Mouse (Mus musculus) heart, embryonic 15.5 days (tissue): ENCODE measurements around the gene Ccdc58. TPM values are rescaled to one million over a fixed set of nuclear protein-coding genes. Genes with fewer than 3 reads are reported as not detected.
A peak's percentile ranks its signal among the peaks of the same experiment; 100 is the strongest.
"Not testable (repeated sequence)": the region's sequence is repeated elsewhere in the genome, so short reads cannot be mapped to it uniquely, and the experiment has no call there.

Experiments used
- ATAC-seq: fragments of 200-750 bp; cut with Nextera tagmentation; replicated peaks from 2 replicates; pipeline ENCODE4 v1.8.0; 2017; ENCODE audit warnings: low read depth, moderate TSS enrichment; ENCODE audit not compliant: insufficient number of reproducible peaks, insufficient read depth, low FRiP score
- H3K27ac ChIP-seq: fragments of 300-500 bp; sonication (generic); 2 replicates; pipeline ENCODE4 v1.5.1; 2015; ENCODE audit warnings: mild to moderate bottlenecking, inconsistent platforms
- H3K27me3 ChIP-seq: fragments of 300-500 bp; sonication (generic); 2 replicates; pipeline ENCODE4 v1.6.1; 2015; ENCODE audit warnings: inconsistent platforms
- H3K36me3 ChIP-seq: fragments of 300-500 bp; sonication (generic); 2 replicates; pipeline ENCODE4 v1.6.1; 2015; ENCODE audit warnings: mild to moderate bottlenecking, inconsistent platforms
- H3K4me1 ChIP-seq: fragments of 300-500 bp; sonication (generic); replicated peaks from 2 replicates; pipeline ENCODE4 v1.6.1; 2015; ENCODE audit warnings: inconsistent platforms
- H3K4me2 ChIP-seq: fragments of 300-500 bp; sonication (generic); 2 replicates; pipeline ENCODE4 v1.6.1; 2015; ENCODE audit warnings: inconsistent platforms, mild to moderate bottlenecking, moderate library complexity
- H3K4me3 ChIP-seq: fragments of 300-500 bp; sonication (generic); 2 replicates; pipeline ENCODE4 v1.5.1; 2015; ENCODE audit warnings: mild to moderate bottlenecking, inconsistent platforms
- H3K9ac ChIP-seq: fragments of 300-500 bp; sonication (generic); 2 replicates; pipeline ENCODE4 v1.6.1; 2015; ENCODE audit warnings: mild to moderate bottlenecking, inconsistent platforms
- H3K9me3 ChIP-seq: fragments of 300-500 bp; sonication (generic); replicated peaks from 2 replicates; pipeline ENCODE4 v1.6.1; 2016; ENCODE audit warnings: inconsistent platforms
- WGBS: fragments of 180-500 bp; shearing (Covaris S2); methylation state at CpG from one replicate; pipeline ENCODE4 v1.1.7; 2015; ENCODE audit warnings: mixed read lengths; 5-methylcytosine and 5-hydroxymethylcytosine counted together
- polyA plus RNA-seq: library from polyadenylated mRNA; unstranded; fragments of >200 nt; fragmentation: Nextera tagmentation; extraction: Ambion mirVana; gene quantifications from 2 replicates; pipeline ENCODE4 v1.2.1, GENCODE M21; 2015

Ccdc58 gene
- polyA plus RNA-seq, 1 experiment from 2014 or later, result 90.8 TPM

DNA sequence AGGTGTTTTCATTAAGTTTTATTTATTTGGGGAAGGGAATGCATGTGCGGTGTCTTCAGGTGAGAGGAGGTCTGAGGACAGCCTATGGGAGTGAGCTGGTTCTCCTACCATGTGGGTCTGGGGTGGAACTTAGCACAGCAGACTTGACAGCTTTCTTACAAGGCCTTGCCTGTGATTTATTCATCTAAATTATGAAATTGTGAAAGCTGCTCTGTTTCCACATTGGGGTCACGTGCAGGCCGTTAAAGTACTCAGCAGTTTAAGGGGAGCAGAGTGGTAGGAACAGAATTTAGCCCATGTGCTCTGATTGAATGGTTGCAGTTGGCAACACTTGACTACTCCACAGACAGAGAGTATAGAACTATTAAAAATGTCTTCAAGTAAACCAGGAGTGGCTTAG, 8.4 kb downstream of the Ccdc58 start:
- Histone ChIP-seq H3K27ac (no peak overlapping the region), H3K4me1 (no peaks in the 10 kb centered on the region), H3K4me2 (no peak overlapping the region), H3K27me3 (no peaks in the 10 kb centered on the region), H3K36me3 (peaks cover 21% of the 10 kb centered on the region; the same call in 1 of the 2 replicates), H3K9ac (no peak overlapping the region), H3K4me3 (no peak overlapping the region), H3K9me3 (no peaks in the 10 kb centered on the region)
- no peak for ATAC-seq
- 94% methylated on average over 3 of the region's 3 CpGs for WGBS

DNA sequence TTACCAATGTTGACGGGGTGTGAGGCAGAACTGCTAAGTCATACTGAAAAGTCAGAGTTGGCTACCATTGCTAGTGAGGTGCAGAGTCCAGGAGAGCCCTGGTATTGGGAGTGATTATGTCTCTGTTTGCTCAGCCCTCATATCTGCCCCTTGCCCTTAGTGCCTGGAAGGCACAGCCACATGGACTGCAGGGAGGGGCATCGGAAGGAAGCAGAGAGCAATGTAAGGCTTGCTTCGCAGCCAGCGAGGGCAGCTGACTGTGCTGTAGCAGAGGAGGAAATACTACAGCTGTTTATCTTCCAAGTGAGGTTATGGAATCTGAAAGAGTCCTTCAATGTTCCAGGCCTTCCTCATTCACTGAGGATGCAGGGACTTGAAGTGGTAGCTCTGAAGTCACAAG, 16.4 kb downstream of the Ccdc58 start:
- H3K4me3 ChIP-seq, result no peak overlapping the region
- peak; percentile 60; the same call in 1 of the 2 replicates for ATAC-seq
- H3K9me3 ChIP-seq, result no peaks in the 10 kb centered on the region
- no peaks in the 10 kb centered on the region for H3K27me3 ChIP-seq
- peaks cover 71% of the 10 kb centered on the region for H3K36me3 ChIP-seq
- no peak overlapping the region for H3K4me2 ChIP-seq
- 68% methylated on average over 4 of the region's 4 CpGs for WGBS
- no peak overlapping the region for H3K27ac ChIP-seq
- H3K9ac ChIP-seq, result no peak overlapping the region
- H3K4me1 ChIP-seq, result no peaks in the 10 kb centered on the region

DNA sequence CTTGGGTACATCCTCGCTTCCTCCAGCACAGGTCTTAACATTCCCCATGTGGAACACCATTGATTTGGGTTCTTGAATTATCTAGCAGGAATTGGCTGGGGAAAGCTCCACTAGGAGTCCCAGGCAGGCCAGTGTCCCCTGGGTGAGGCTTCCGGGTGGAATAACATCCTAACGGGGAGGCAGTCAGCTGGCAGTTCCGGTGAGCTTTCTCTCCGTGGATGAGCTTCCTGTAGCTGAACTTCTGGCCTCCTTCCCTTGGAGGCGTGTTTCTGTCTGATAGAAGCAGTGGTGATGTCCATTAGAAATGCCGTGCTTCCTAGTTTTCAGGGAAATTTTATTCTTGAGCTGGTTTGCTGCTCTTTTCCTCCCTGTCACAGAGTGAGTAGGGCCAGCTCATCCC, 17.6 kb downstream of the Ccdc58 start:
- 71% methylated on average over 7 of the region's 7 CpGs for WGBS
- no peak overlapping the region for H3K4me3 ChIP-seq
- H3K36me3 ChIP-seq, result peaks cover 61% of the 10 kb centered on the region
- no peak overlapping the region for H3K27ac ChIP-seq
- no peak for ATAC-seq
- H3K9me3 ChIP-seq, result no peaks in the 10 kb centered on the region
- H3K4me2 ChIP-seq, result no peak overlapping the region
- H3K4me1 ChIP-seq, result no peaks in the 10 kb centered on the region
- no peaks in the 10 kb centered on the region for H3K27me3 ChIP-seq
- H3K9ac ChIP-seq, result no peak overlapping the region

DNA sequence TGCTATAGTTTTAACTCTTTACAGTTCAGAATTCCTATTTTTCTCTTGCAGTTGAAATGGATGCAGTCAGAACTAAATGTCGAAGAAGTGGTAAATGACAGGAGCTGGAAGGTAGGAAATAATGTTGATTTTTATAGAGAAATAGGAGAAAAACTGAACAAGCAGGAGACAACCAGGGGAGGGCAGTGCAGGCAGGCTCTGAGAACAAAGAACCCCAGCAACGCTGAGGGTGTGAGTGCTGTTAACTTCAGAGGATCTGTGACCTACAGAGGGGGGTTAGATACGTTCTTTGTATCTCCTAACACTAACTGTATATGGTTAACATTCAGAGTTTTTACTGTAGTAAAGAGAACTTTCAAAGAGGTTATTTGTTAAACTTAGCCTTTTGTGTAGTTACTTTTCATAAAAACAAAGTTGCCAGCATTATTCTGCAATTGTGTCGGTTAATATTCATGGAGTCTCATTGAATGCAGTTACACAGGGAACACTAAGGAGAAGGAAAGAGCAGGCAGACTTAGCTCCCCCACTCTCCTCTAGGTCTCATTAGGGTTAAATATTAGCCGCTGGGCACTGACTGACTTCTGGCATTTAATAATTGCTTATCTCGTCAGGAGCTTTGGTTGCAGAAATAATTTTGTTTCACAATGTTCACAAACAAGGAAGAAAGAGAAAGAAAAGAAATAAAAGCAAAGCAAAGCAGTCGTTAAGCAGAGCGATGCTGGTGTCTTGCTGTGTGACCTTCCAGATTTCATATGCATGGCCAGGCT, 18.5 kb downstream of the Ccdc58 start:
- Histone ChIP-seq H3K9me3 (no peaks in the 10 kb centered on the region), H3K4me2 (no peak overlapping the region), H3K4me3 (no peak overlapping the region), H3K27me3 (no peaks in the 10 kb centered on the region), H3K4me1 (no peaks in the 10 kb centered on the region), H3K9ac (no peak overlapping the region), H3K36me3 (peaks cover 52% of the 10 kb centered on the region), H3K27ac (no peak overlapping the region)
- no peak for ATAC-seq
- 79% methylated on average over 8 of the region's 8 CpGs for WGBS

DNA sequence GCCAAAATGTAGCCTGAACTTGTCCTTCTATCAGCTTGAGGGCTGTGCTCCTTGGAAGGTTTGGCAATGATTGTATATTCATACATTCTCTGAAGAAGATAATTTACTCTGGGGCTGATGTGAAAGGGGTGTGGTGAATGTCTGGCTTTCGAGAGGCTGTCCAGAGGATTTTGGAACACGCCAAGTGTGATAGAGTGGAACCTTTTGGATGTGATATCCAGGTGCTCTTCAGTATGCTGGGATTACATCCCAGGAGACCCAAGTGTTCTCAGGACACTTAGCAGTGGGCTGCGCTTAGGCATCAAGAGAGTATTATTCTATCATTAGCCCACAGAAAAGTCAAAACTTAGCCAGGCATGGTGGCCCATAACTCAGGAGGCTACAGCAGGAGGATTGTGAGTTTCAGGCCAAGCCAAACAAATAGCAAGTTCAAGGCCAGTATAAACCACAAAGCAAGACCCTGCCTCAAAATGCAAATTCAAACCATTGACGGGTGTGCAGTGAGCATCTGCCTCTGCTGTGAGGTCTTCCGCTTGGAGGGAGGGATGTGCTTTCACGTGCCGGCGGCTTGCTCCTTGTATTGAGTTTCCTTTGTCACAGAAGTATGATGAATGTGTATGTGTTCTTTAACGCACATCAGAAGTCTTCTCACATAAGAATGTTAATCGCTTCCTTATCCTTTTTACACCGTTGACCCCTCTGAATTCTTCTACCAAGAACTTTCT, 19.5 kb downstream of the Ccdc58 start:
- no peaks in the 10 kb centered on the region for H3K27me3 ChIP-seq
- H3K9me3 ChIP-seq, result no peaks in the 10 kb centered on the region
- no peak overlapping the region for H3K4me3 ChIP-seq
- H3K4me1 ChIP-seq, result no peaks in the 10 kb centered on the region
- 83% methylated on average over 11 of the region's 11 CpGs for WGBS
- H3K27ac ChIP-seq, result no peak overlapping the region
- no peak overlapping the region for H3K9ac ChIP-seq
- H3K4me2 ChIP-seq, result no peak overlapping the region
- no peak for ATAC-seq
- peaks cover 43% of the 10 kb centered on the region for H3K36me3 ChIP-seq

DNA sequence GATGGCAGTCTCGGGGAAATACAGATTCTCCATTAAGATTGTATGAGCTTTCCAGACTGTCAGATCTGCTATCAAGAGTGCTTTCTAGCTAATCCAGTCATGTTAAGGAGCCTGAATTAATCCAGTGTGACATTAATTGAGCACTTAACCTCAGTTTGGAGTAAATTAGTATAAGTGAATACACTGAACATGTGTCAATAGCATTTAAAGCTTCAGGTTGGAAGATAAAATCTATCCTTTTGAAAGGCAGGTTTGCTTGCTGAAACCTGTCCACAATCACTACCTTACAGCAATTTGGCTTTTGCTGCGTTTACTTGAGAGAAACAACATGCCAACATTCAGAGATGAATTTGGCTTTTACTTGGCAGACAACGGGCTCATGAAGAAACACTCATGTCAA, 22.6 kb downstream of the Ccdc58 start:
- WGBS, result 82% methylated on average over 3 of the region's 3 CpGs

DNA sequence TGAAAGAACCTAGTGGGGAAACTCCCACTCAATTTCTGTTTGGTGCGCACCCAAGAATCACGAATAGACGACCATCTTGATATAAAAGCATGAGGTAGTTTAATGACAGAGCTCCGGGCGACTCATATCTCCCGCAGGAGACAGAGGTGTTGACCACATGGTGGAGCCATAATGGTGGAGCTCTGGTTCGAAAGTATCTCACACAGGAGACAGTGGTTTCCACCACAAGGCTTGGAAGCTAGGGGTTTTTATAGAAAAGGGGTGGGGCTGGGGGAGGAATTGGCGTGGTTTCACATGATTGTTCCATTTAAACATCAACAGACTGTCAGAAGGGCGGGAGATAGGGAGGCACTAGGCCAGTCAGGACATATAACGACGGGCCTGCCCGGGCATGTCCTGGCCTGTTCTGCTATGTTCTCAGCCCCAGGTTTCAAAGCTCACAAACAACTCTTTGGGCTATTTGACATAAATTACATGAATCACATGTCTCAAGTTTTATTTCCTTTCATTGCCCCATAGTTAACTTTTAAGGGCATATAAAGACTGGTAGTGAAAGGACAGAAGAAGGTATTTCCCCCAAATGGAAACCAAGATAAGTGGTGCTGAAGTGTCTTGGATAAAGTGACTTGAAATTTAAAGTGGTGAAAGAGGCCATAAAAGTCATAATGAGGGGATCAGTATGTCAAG, 26.5 kb downstream of the Ccdc58 start:
- not testable (repeated sequence) for H3K36me3 ChIP-seq, H3K4me2 ChIP-seq, H3K4me3 ChIP-seq, H3K27me3 ChIP-seq, H3K9ac ChIP-seq, ATAC-seq, H3K9me3 ChIP-seq, H3K4me1 ChIP-seq, H3K27ac ChIP-seq
- WGBS, result 86% methylated on average over 12 of the region's 12 CpGs

More for the DNA sequence above, 22.6 kb downstream of the Ccdc58 start:
- H3K27ac ChIP-seq, result no peak overlapping the region
- no peak for ATAC-seq
- H3K9ac ChIP-seq, result no peak overlapping the region
- H3K4me1 ChIP-seq, result no peaks in the 10 kb centered on the region
- no peaks in the 10 kb centered on the region for H3K27me3 ChIP-seq
- H3K36me3 ChIP-seq, result peaks cover 24% of the 10 kb centered on the region
- H3K9me3 ChIP-seq, result no peaks in the 10 kb centered on the region
- H3K4me3 ChIP-seq, result no peak overlapping the region
- no peak overlapping the region for H3K4me2 ChIP-seq

DNA sequence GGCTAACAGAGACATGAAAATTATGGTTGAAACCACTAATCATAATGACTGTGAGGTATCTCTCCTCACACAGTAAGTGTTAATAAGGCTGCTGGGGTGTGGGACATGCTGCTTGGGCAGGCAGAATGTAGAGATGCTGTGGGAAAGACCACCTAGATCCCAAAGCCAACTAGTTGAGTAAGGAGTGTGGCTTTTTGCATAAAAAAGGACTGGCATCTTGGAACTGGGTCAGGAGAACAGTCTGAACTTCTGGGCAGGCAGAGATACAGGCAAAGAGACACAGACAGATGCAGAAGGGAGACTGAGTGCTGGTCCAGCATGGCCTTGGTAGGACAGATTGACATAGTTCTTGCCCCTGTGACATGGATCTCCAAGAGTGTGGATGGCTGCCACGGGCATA, 30.0 kb downstream of the Ccdc58 start:
- no peaks in the 10 kb centered on the region for H3K36me3 ChIP-seq
- H3K27me3 ChIP-seq, result no peaks in the 10 kb centered on the region
- H3K4me3 ChIP-seq, result no peak overlapping the region
- H3K27ac ChIP-seq, result no peak overlapping the region
- H3K9ac ChIP-seq, result no peak overlapping the region
- no peaks in the 10 kb centered on the region for H3K4me1 ChIP-seq
- ATAC-seq, result no peak
- H3K9me3 ChIP-seq, result no peaks in the 10 kb centered on the region
- H3K4me2 ChIP-seq, result no peak overlapping the region
- WGBS, result 82% methylated on average over 1 of the region's 1 CpGs

DNA sequence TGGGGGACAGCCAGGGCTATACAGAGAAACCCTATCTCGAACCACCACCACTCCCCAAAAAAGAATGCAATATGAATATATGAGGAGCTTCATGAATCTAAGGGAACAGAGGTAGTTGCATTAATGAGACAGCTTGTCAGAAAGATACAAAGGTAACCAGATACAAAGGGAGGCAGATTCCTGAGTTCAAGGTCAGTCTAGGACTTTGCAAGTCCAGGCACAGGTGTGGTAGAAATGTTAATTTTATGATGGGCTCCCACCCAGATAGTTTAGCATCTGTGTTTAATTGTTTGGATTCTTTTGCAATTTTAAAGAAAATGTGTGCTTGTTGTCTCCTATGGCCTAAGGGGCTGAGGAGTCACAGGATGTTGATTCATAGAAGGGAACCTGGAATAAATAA, 30.7 kb downstream of the Ccdc58 start:
- H3K4me3 ChIP-seq, result no peak overlapping the region
- H3K36me3 ChIP-seq, result no peaks in the 10 kb centered on the region
- no peak overlapping the region for H3K27ac ChIP-seq
- H3K4me2 ChIP-seq, result no peak overlapping the region
- no peaks in the 10 kb centered on the region for H3K4me1 ChIP-seq
- H3K9ac ChIP-seq, result no peak overlapping the region
- no peaks in the 10 kb centered on the region for H3K27me3 ChIP-seq
- ATAC-seq, result no peak
- WGBS, result 81% methylated on average over 1 of the region's 1 CpGs
- no peaks in the 10 kb centered on the region for H3K9me3 ChIP-seq

DNA sequence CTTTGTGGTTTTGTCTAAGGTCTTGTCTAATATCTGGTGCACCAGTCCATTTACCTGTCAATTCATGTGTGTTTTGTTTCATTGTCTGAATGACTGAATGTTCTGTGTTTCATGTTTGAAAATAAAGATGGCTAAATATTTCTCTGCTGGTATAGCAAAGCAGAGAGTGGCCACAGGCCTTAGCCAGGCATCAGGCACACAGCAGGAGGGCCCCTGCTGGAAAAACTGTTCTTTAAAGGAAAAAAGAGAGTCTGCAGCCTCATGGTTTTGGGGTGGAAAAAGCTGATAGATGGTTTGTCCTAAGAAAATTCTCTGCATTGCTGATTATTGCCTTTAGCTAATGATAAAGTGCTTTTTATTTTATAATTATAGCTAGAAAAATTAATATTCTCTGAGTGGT, 40.0 kb downstream of the Ccdc58 start:
- H3K36me3 ChIP-seq, H3K9me3 ChIP-seq: not testable (repeated sequence)

DNA sequence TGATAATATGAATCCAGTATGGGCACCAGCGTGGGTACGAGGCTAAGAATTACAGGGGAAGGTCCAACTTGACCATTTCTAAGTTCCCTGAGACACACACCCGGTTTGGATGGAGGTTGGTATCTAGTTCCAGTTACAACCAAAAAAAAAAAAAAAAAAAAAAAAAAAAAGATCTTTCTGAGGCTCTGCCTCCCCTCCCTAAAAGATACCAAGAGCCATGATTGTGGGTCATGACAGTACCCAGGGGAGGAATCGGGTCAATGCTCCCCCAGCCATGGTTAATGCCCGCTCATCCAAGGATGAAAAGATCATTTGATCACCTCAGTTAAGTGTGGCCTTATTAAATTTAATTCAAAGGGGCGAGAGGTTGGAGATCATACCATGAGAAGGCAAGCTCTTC, 44.3 kb downstream of the Ccdc58 start:
- not testable (repeated sequence) for H3K36me3 ChIP-seq, H3K27me3 ChIP-seq, ATAC-seq, H3K4me3 ChIP-seq, H3K4me1 ChIP-seq, H3K27ac ChIP-seq, H3K4me2 ChIP-seq, H3K9ac ChIP-seq, H3K9me3 ChIP-seq
- 85% methylated on average over 6 of the region's 6 CpGs for WGBS

More for the DNA sequence above, 40.0 kb downstream of the Ccdc58 start:
- not testable (repeated sequence) for ATAC-seq, H3K4me2 ChIP-seq, H3K27ac ChIP-seq, H3K9ac ChIP-seq, H3K27me3 ChIP-seq, H3K4me3 ChIP-seq, H3K4me1 ChIP-seq
